Mouse (Mus musculus) ovary, adult 2 months (tissue): Measurements from ENCODE around the gene Olfr527. TPM values are rescaled to one million over a fixed set of nuclear protein-coding genes. Genes with fewer than 3 reads are reported as not detected.

Experiments
- polyA plus RNA-seq: library from polyadenylated mRNA; depleted of rRNA; stranded (reverse); fragments of >200 nt; gene quantifications from 2 replicates; pipeline ENCODE4 v1.2.3, GENCODE M21; 2012; rRNA removed

Gene Olfr527
- not detected in 2 replicates for polyA plus RNA-seq

DNA sequence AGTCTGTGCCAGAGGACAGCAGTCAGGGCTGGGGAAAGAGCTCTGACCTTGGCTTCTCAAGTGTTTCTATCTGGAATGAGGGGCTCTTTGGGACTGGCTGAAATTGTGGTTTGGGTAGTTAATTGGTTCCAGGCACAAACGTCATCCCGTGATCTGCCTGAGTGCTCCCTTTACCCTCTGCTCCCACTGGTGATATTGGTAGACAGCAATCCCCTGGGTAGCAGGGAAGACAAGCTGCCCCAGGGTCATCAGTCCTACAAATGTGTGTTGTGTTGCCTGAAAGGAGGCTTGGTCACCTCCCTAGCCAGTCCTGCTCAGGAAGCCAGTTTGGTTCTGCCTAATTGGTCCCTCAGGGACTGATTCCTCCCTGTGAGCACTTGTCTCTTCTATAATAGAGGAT is at the start of gene Olfr527:
TSS of gene Olfr527 (plus strand) at position 301 of the 400 bp plus-strand sequence.

DNA sequence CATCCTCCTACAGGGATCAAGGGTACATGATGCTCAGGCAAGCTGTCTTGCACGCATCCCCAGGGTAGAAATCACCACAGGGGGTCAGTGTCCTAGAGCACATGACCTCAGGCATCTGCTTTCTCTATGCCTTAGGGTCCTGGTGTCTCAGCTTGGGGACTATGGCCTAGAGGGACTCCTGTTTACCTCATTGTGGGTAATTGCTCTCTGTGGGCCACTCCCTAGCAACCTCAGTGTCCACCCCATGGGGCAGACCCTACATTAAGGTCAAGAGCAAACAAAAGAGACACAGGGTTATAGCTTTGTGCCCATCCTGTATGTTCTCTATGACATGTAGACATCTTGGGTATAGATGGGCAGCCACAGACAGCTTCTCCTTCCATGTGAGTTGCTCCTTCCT is 13.3 kb upstream of the Olfr527 start, which contains the start of gene Olfr525:
TSS of gene Olfr525 (plus strand) at position 301 of the 400 bp plus-strand sequence.

GRCm38 (mm10) chr7:140361571-140361970 is 27.8 kb downstream of the Olfr527 start, which contains the start of gene Olfr60:
TSS of gene Olfr60 (minus strand) at chr7:140361671.

GRCm38 (mm10) chr7:140376231-140376630 is 42.4 kb downstream of the Olfr527 start, which contains the start of gene Olfr530:
TSS of gene Olfr530 (minus strand) at chr7:140376331.

Other genes starting within 250 kb of the Olfr527 start
- gene Prap1, start 240.6 kb upstream of the Olfr527 start, polyA plus RNA-seq: 26.7 and 333 TPM in 2 replicates
- 71.6 and 73.8 TPM in 2 replicates for gene Fuom, start 231.6 kb upstream of the Olfr527 start, polyA plus RNA-seq
- gene Paox, start 218.2 kb upstream of the Olfr527 start, polyA plus RNA-seq: 14.5 and 23.8 TPM in 2 replicates
- 113 and 126 TPM in 2 replicates for gene Echs1, start 217.5 kb upstream of the Olfr527 start, polyA plus RNA-seq
- 24.4 and 25.1 TPM in 2 replicates for gene Mtg1, start 196.5 kb upstream of the Olfr527 start, polyA plus RNA-seq
- gene Sprn, start 179.1 kb upstream of the Olfr527 start, polyA plus RNA-seq: 2.7 and 2.9 TPM in 2 replicates
- gene Olfr522, start 169.3 kb upstream of the Olfr527 start, polyA plus RNA-seq: not detected in 2 replicates
- not detected in 2 replicates for gene Olfr523, start 160.8 kb upstream of the Olfr527 start, polyA plus RNA-seq
- gene Olfr524, start 128.1 kb upstream of the Olfr527 start, polyA plus RNA-seq: not detected in 2 replicates
- gene Cd163l1, start 115.8 kb upstream of the Olfr527 start, polyA plus RNA-seq: 0.94 and 1.0 TPM in 2 replicates
- 0.06 TPM in 1 of 2 replicates, not detected in the other for gene 5830411N06Rik, start 86.7 kb upstream of the Olfr527 start, polyA plus RNA-seq
- not detected in 2 replicates for gene Olfr525, start 13.2 kb upstream of the Olfr527 start, polyA plus RNA-seq
- 0.17 TPM in 1 of 2 replicates, not detected in the other for gene Olfr60, start 27.7 kb downstream of the Olfr527 start, polyA plus RNA-seq
- gene Olfr530, start 42.3 kb downstream of the Olfr527 start, polyA plus RNA-seq: not detected in 2 replicates
- not detected in 2 replicates for gene Olfr531, start 68.9 kb downstream of the Olfr527 start, polyA plus RNA-seq
- not detected in 2 replicates for gene Olfr532, start 87.6 kb downstream of the Olfr527 start, polyA plus RNA-seq
- not detected in 2 replicates for gene Olfr533, start 129.4 kb downstream of the Olfr527 start, polyA plus RNA-seq
- gene Olfr535, start 150.2 kb downstream of the Olfr527 start, polyA plus RNA-seq: not detected in 2 replicates
- not detected in 2 replicates for gene Olfr536, start 173.4 kb downstream of the Olfr527 start, polyA plus RNA-seq
- not detected in 2 replicates for gene Olfr538, start 233.9 kb downstream of the Olfr527 start, polyA plus RNA-seq